In the genomic region with DNA sequence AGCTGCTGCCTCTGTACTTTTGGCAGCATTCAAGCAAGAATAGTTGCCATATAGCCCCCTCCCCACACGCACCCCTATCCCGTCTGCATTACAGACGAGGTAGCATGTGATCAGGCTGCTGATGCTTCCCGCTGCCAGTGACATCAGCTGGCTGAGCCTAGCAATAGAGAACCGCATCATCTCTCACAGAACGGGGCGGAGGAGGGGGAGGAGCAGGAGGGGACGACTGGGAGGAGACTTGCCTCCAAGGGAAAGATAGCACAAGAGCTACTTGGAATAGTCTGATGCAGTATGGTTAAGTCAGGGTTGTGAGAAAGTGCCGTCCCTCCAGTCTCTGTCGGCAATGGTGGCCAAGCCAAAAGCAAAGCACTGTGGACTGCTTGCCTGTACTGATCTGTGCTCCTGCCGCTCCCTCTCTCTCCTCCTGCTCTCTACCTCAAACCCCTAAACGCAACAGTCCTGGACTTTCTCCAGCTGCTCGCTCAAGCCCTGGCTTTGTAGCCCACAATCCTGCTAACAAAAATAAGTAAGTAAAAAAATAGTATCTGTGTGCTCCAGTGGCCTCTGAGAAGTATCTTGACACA, we compare ENCODE assay signal across 8 mouse cellular contexts. TPM values are rescaled to one million over a fixed set of nuclear protein-coding genes. Genes with fewer than 3 reads are reported as not detected.
DNase-seq lines count a peak whose midpoint lies in the region; ATAC-seq and TF ChIP-seq lines count a peak whose summit lies in the region.

No protein-coding gene starts in this region.

- TF ChIP-seq POLR2A in lung, adult 2 months (IDR thresholded peaks at IDR 0.05; ENCODE audit: borderline replicate concordance, extremely low read depth, low read depth, low read length), result no peak

- no peak for TF ChIP-seq CTCF in lung, embryonic 14.5 days (IDR thresholded peaks at IDR 0.05; ENCODE audit: low read depth)
- TF ChIP-seq CTCF in lung, adult 2 months (IDR thresholded peaks at IDR 0.05; ENCODE audit: insufficient read depth, low read length), result no peak

- H3K27ac ChIP-seq in lung, embryonic 14.5 days (ENCODE audit: low read depth), result no peak overlapping the region
- no peak overlapping the region for H3K27ac ChIP-seq in embryonic facial prominence, embryonic 10.5 days (replicated peaks)

- no peaks in the 10 kb centered on the region for H3K27me3 ChIP-seq in lung, embryonic 14.5 days (ENCODE audit: insufficient read depth, low read length)
- peaks cover 25% of the 10 kb centered on the region for H3K27me3 ChIP-seq in embryonic facial prominence, embryonic 10.5 days (replicated peaks; ENCODE audit: low read depth, poor library complexity, severe bottlenecking)

- H3K4me1 ChIP-seq in lung, embryonic 14.5 days (ENCODE audit: insufficient read depth), result no peaks in the 10 kb centered on the region
- peaks cover 2% of the 10 kb centered on the region; the same call in 1 of the 2 replicates for H3K4me1 ChIP-seq in lung, adult 2 months (ENCODE audit: control insufficient read depth, insufficient read depth, low read length)
- H3K4me1 ChIP-seq in embryonic facial prominence, embryonic 10.5 days, result peaks cover 10% of the 10 kb centered on the region

- no peak overlapping the region for H3K4me3 ChIP-seq in lung, embryonic 14.5 days (ENCODE audit: low read depth, low read length)
- H3K4me3 ChIP-seq in lung, adult 2 months (replicated peaks; ENCODE audit: extremely low read depth, low read depth, low read length), result no peak overlapping the region
- H3K4me3 ChIP-seq in embryonic facial prominence, embryonic 10.5 days, result peak overlapping the region; percentile 40

- ATAC-seq in lung, embryonic 14.5 days (ENCODE audit: insufficient read depth), result peak; percentile 84

- no peak overlapping the region for H3K9ac ChIP-seq in lung, embryonic 14.5 days

- 3% methylated on average over 13 of the region's 13 CpGs for WGBS in lung, embryonic 14.5 days
- WGBS in lung, adult 2 months, result 14% methylated on average over 13 of the region's 13 CpGs
- WGBS in embryonic facial prominence, embryonic 10.5 days, result 6% methylated on average over 13 of the region's 13 CpGs

- H3K9me3 ChIP-seq in lung, embryonic 14.5 days (ENCODE audit: low read depth, low read length), result no peaks in the 10 kb centered on the region
- no peaks in the 10 kb centered on the region for H3K9me3 ChIP-seq in embryonic facial prominence, embryonic 10.5 days

- H3K36me3 ChIP-seq in lung, embryonic 14.5 days (ENCODE audit: insufficient read depth), result no peaks in the 10 kb centered on the region
- no peaks in the 10 kb centered on the region for H3K36me3 ChIP-seq in embryonic facial prominence, embryonic 10.5 days (replicated peaks)

- H3K4me2 ChIP-seq in lung, embryonic 14.5 days, result peak overlapping the region; percentile 29

- DNase-seq in lung, embryonic 14.5 days, result peak; percentile 64
- no peak for DNase-seq in lung, adult 2 months
- peak; percentile 53 for DNase-seq in embryonic facial prominence, embryonic 10.5 days (ENCODE audit: low spot score)
- peak; percentile 28 for DNase-seq in heart, adult 8-10 months (ENCODE audit: low spot score)
- peak; percentile 81 to 84 for DNase-seq in layer of hippocampus, adult 8-10 months (ENCODE audit: low spot score in 2 of 2)
- peak; percentile 27 to 32 for DNase-seq in lung, postnatal 4 days
- peak; percentile 59 for DNase-seq in right cerebral cortex, postnatal 14 days
- no peak for DNase-seq in spleen, postnatal 4 days (ENCODE audit: low spot score in 2 of 2)

RNA-seq across cellular contexts. Expression of gene Rps17, which starts 27.4 kb away (rescaled TPM):
- polyA plus RNA-seq in lung, embryonic 14.5 days (2014; fragmentation: Nextera tagmentation; extraction: Ambion mirVana), result 1,388 and 1,408 TPM in 2 replicates
- polyA plus RNA-seq in lung, adult 2 months (2012; rRNA removed), result 669 and 673 TPM in 2 replicates
- 1,210 and 1,245 TPM in 2 replicates for polyA plus RNA-seq in embryonic facial prominence, embryonic 10.5 days (2016; fragmentation: Nextera tagmentation; extraction: Ambion mirVana)
- 1,000 to 10,000 TPM in 2 of 4 experiments, 100 to 1,000 TPM in 2; 953 to 1,046 (median 1,014) TPM for total RNA-seq in heart, adult 8-10 months (2022)
- 100 to 1,000 TPM; 559 to 662 (median 611) TPM for total RNA-seq in layer of hippocampus, adult 8-10 months (2022)

Comparison
In these comparisons a context has a peak if more than half of its experiments do, and no peak if none do; other contexts are left out.
1. DNase-seq: peak in lung, embryonic 14.5 days (single experiment), embryonic facial prominence, embryonic 10.5 days (single experiment), heart, adult 8-10 months (single experiment), layer of hippocampus, adult 8-10 months (2 of 2), lung, postnatal 4 days (2 of 2) and right cerebral cortex, postnatal 14 days (single experiment); none in lung, adult 2 months (single experiment) and spleen, postnatal 4 days (0 of 2).